Mouse (Mus musculus) liver, embryonic 11.5 days (tissue): Measurements from ENCODE around the gene Hs6st3. TPM values are rescaled to one million over a fixed set of nuclear protein-coding genes. Genes with fewer than 3 reads are reported as not detected.

ENCODE experiments used
- ATAC-seq: fragments of 200-750 bp; cut with Nextera tagmentation; replicated peaks from 2 replicates; pipeline ENCODE4 v1.8.0; 2017; ENCODE audit warnings: moderate number of reproducible peaks, mild to moderate bottlenecking, moderate TSS enrichment, moderate library complexity; ENCODE audit not compliant: low FRiP score
- DNase-seq: peaks from one replicate; pipeline ENCODE4 v3.0.0-alpha.2; 2017; ENCODE audit warnings: low spot score
- H3K27ac ChIP-seq: fragments of 300-500 bp; sonication (generic); 2 replicates; pipeline ENCODE4 v1.5.1; 2014; ENCODE audit warnings: mild to moderate bottlenecking, low read depth, low read length, control low read depth
- H3K27me3 ChIP-seq: fragments of 300-500 bp; sonication (generic); replicated peaks from 2 replicates; pipeline ENCODE4 v1.6.1; 2014; ENCODE audit warnings: low read length, mixed read lengths; ENCODE audit not compliant: control insufficient read depth, insufficient read depth
- H3K36me3 ChIP-seq: fragments of 300-500 bp; sonication (generic); 2 replicates; pipeline ENCODE4 v1.6.1; 2014; ENCODE audit warnings: mild to moderate bottlenecking, low read length, moderate library complexity, mixed read lengths; ENCODE audit not compliant: control insufficient read depth, insufficient read depth
- H3K4me1 ChIP-seq: fragments of 300-500 bp; sonication (generic); replicated peaks from 2 replicates; pipeline ENCODE4 v1.6.1; 2014; ENCODE audit warnings: low read length, mixed read lengths; ENCODE audit not compliant: control insufficient read depth, insufficient read depth
- H3K4me2 ChIP-seq: fragments of 300-500 bp; sonication (generic); 2 replicates; pipeline ENCODE4 v1.6.1; 2014; ENCODE audit warnings: mild to moderate bottlenecking, control low read depth, moderate library complexity
- H3K4me3 ChIP-seq: fragments of 300-500 bp; sonication (generic); 2 replicates; pipeline ENCODE4 v1.5.1; 2014; ENCODE audit warnings: low read depth, low read length, control low read depth
- H3K9ac ChIP-seq: fragments of 300-500 bp; sonication (generic); 2 replicates; pipeline ENCODE4 v1.6.1; 2014; ENCODE audit warnings: low read depth, low read length, control low read depth
- H3K9me3 ChIP-seq: fragments of 300-500 bp; sonication (generic); 2 replicates; pipeline ENCODE4 v1.6.1; 2016; ENCODE audit warnings: low read length, inconsistent platforms, mixed read lengths; ENCODE audit not compliant: control insufficient read depth
- WGBS: fragments of 180-500 bp; shearing (Covaris S2); extraction: QIAGEN DNeasy Blood & Tissue Kit; methylation state at CpG from one replicate; pipeline ENCODE4 v1.1.7; 2014; 5-methylcytosine and 5-hydroxymethylcytosine counted together
- polyA plus RNA-seq: library from polyadenylated mRNA; unstranded; fragments of >200 nt; fragmentation: Nextera tagmentation; extraction: Ambion mirVana; gene quantifications from 2 replicates; pipeline ENCODE4 v1.2.1, GENCODE M21; 2014

Hs6st3 gene
- polyA plus RNA-seq, 1 experiment from 2014 or later, result not detected

- H3K36me3 ChIP-seq, result no peaks in the 10 kb centered on the region
- no peak overlapping the region for H3K9ac ChIP-seq
- H3K27ac ChIP-seq, result no peak overlapping the region
- ATAC-seq (no peak), DNase-seq (no peak)
- no peak overlapping the region for H3K4me2 ChIP-seq
- H3K9me3 ChIP-seq, result peaks cover 5% of the 10 kb centered on the region; the same call in 1 of the 2 replicates
- H3K27me3 ChIP-seq, result no peaks in the 10 kb centered on the region
- no peaks in the 10 kb centered on the region for H3K4me1 ChIP-seq
- 81% methylated on average over 12 of the region's 12 CpGs for WGBS
- H3K4me3 ChIP-seq, result no peak overlapping the region
Observed at GRCm38 (mm10) chr14:119779982-119780588, 641.9 kb downstream of the Hs6st3 start.

- Histone ChIP-seq H3K9me3 (peaks cover 5% of the 10 kb centered on the region; the same call in 1 of the 2 replicates), H3K27ac (no peak overlapping the region), H3K4me1 (no peaks in the 10 kb centered on the region), H3K4me2 (no peak overlapping the region), H3K27me3 (no peaks in the 10 kb centered on the region), H3K4me3 (no peak overlapping the region), H3K36me3 (no peaks in the 10 kb centered on the region), H3K9ac (no peak overlapping the region)
- no peak for ATAC-seq
- DNase-seq, result no peak
- 95% methylated on average over 1 of the region's 1 CpGs for WGBS
Observed at GRCm38 (mm10) chr14:119781111-119781510, 643.0 kb downstream of the Hs6st3 start.

- Histone ChIP-seq H3K27me3 (no peaks in the 10 kb centered on the region), H3K4me2 (no peak overlapping the region), H3K27ac (no peak overlapping the region), H3K4me3 (no peak overlapping the region), H3K4me1 (no peaks in the 10 kb centered on the region), H3K36me3 (no peaks in the 10 kb centered on the region), H3K9ac (no peak overlapping the region), H3K9me3 (no peaks in the 10 kb centered on the region)
- ATAC-seq, result no peak
- 89% methylated on average over 8 of the region's 8 CpGs for WGBS
- no peak for DNase-seq
Observed at GRCm38 (mm10) chr14:119789457-119789856, 651.3 kb downstream of the Hs6st3 start.

- H3K27ac ChIP-seq, result no peak overlapping the region
- no peak overlapping the region for H3K4me3 ChIP-seq
- H3K9me3 ChIP-seq, result no peaks in the 10 kb centered on the region
- no peak overlapping the region for H3K4me2 ChIP-seq
- H3K4me1 ChIP-seq, result no peaks in the 10 kb centered on the region
- H3K36me3 ChIP-seq, result no peaks in the 10 kb centered on the region
- H3K27me3 ChIP-seq, result no peaks in the 10 kb centered on the region
- no peak for DNase-seq
- no peak overlapping the region for H3K9ac ChIP-seq
- no peak for ATAC-seq
- WGBS, result 51% methylated on average over 9 of the region's 9 CpGs
Observed at GRCm38 (mm10) chr14:119797172-119797850, 659.2 kb downstream of the Hs6st3 start.

- 92% methylated on average over 11 of the region's 11 CpGs for WGBS
- no peak for DNase-seq
Observed at GRCm38 (mm10) chr14:119798561-119798960, 660.4 kb downstream of the Hs6st3 start.

GRCm38 (mm10) chr14:119800856-119801255 lies 662.7 kb downstream of the Hs6st3 start:
- Histone ChIP-seq H3K9me3 (no peaks in the 10 kb centered on the region), H3K27me3 (no peaks in the 10 kb centered on the region), H3K4me1 (no peaks in the 10 kb centered on the region), H3K4me3 (no peak overlapping the region), H3K36me3 (no peaks in the 10 kb centered on the region), H3K9ac (no peak overlapping the region), H3K27ac (no peak overlapping the region), H3K4me2 (no peak overlapping the region)
- DNase-seq, result no peak
- ATAC-seq, result no peak
- WGBS, result 76% methylated on average over 11 of the region's 11 CpGs

More at GRCm38 (mm10) chr14:119798561-119798960, 660.4 kb downstream of the Hs6st3 start:
- H3K4me2 ChIP-seq, result no peak overlapping the region
- no peak overlapping the region for H3K27ac ChIP-seq
- no peaks in the 10 kb centered on the region for H3K4me1 ChIP-seq
- no peaks in the 10 kb centered on the region for H3K9me3 ChIP-seq
- H3K36me3 ChIP-seq, result no peaks in the 10 kb centered on the region
- H3K9ac ChIP-seq, result no peak overlapping the region
- no peak overlapping the region for H3K4me3 ChIP-seq
- no peak for ATAC-seq
- H3K27me3 ChIP-seq, result no peaks in the 10 kb centered on the region

- ATAC-seq, result no peak
- Histone ChIP-seq H3K27ac (no peak overlapping the region), H3K27me3 (no peaks in the 10 kb centered on the region), H3K36me3 (no peaks in the 10 kb centered on the region), H3K4me3 (no peak overlapping the region), H3K4me1 (no peaks in the 10 kb centered on the region), H3K9me3 (no peaks in the 10 kb centered on the region), H3K4me2 (no peak overlapping the region), H3K9ac (no peak overlapping the region)
- 86% methylated on average over 4 of the region's 4 CpGs for WGBS
- DNase-seq, result no peak
Observed at GRCm38 (mm10) chr14:119813898-119814297, 675.8 kb downstream of the Hs6st3 start.

- no peak for ATAC-seq
- H3K9ac ChIP-seq, result no peak overlapping the region
- WGBS, result 70% methylated on average over 5 of the region's 5 CpGs
Observed at GRCm38 (mm10) chr14:119815616-119816015, 677.5 kb downstream of the Hs6st3 start.

GRCm38 (mm10) chr14:119820562-119820961 lies 682.4 kb downstream of the Hs6st3 start:
- no peak for ATAC-seq
- no peak for DNase-seq
- 53% methylated on average over 6 of the region's 6 CpGs for WGBS

More at GRCm38 (mm10) chr14:119815616-119816015, 677.5 kb downstream of the Hs6st3 start:
- no peaks in the 10 kb centered on the region for H3K9me3 ChIP-seq
- no peaks in the 10 kb centered on the region for H3K27me3 ChIP-seq
- no peak for DNase-seq
- no peak overlapping the region for H3K4me2 ChIP-seq
- no peak overlapping the region for H3K27ac ChIP-seq
- no peak overlapping the region for H3K4me3 ChIP-seq
- H3K4me1 ChIP-seq, result no peaks in the 10 kb centered on the region
- no peaks in the 10 kb centered on the region for H3K36me3 ChIP-seq

More at GRCm38 (mm10) chr14:119820562-119820961, 682.4 kb downstream of the Hs6st3 start:
- Histone ChIP-seq H3K36me3 (no peaks in the 10 kb centered on the region), H3K4me1 (no peaks in the 10 kb centered on the region), H3K4me3 (no peak overlapping the region), H3K9ac (no peak overlapping the region), H3K27ac (no peak overlapping the region), H3K27me3 (no peaks in the 10 kb centered on the region), H3K9me3 (no peaks in the 10 kb centered on the region), H3K4me2 (no peak overlapping the region)
